ENCODE assay signal across 16 mouse cellular contexts in genomic region chr11:44633001-44633693, GRCm38 (mm10).
"Had no signal": no experiment of that assay in that cellular context is flagged by ENCODE, and none has a peak within 500 bp of the region (broad histone marks: within the 10 kb centered on the region; RNA-seq: fewer than 3 reads in every experiment).

No protein-coding gene starts in this region.

- H3K27ac ChIP-seq: kidney, postnatal 0 days; limb, embryonic 13.5 days; liver, embryonic 14.5 days; midbrain, embryonic 15.5 days; stomach, postnatal 0 days had no signal

- ATAC-seq: inflammation-experienced regulatory T-cells, adult 6 months; midbrain, embryonic 15.5 days had no signal

- H3K4me3 ChIP-seq: limb, embryonic 13.5 days; midbrain, embryonic 15.5 days had no signal

- DNase-seq: kidney, adult 11 months; kidney, adult 9 months; kidney, postnatal 36 days; left cerebral cortex, postnatal 4 days; lung, embryonic 14.5 days; lung, postnatal 10 days; lung, postnatal 4 days; right cerebral cortex, postnatal 25 days; thymus, postnatal 4 days had no signal

- H3K9ac ChIP-seq: limb, embryonic 13.5 days; liver, embryonic 14.5 days; lung, embryonic 14.5 days; midbrain, embryonic 15.5 days had no signal

- H3K36me3 ChIP-seq: midbrain, embryonic 15.5 days had no signal

- H3K27me3 ChIP-seq: limb, embryonic 13.5 days; midbrain, embryonic 15.5 days had no signal

- H3K4me2 ChIP-seq: limb, embryonic 13.5 days; lung, embryonic 14.5 days; midbrain, embryonic 11.5 days; midbrain, embryonic 15.5 days had no signal

- H3K9me3 ChIP-seq: limb, embryonic 13.5 days; midbrain, embryonic 15.5 days had no signal
